Mouse (Mus musculus) G1E-ER4 (cell line): ENCODE results near the gene Hpse2. TPM values are rescaled to one million over a fixed set of nuclear protein-coding genes. Genes with fewer than 3 reads are reported as not detected.

ENCODE experiments used
- GATA1 ChIP-seq: IDR thresholded peaks from one replicate; pipeline ENCODE4 v1.8.0; 2012; ENCODE audit warnings: low read length, inconsistent platforms
- polyA plus RNA-seq: library from polyadenylated mRNA; stranded (reverse); fragments of >175 nt; gene quantifications from 2 replicates; pipeline ENCODE4 v1.2.3, GENCODE M21; 2012

Gene Hpse2
- polyA plus RNA-seq, 1 experiment: not detected

DNA sequence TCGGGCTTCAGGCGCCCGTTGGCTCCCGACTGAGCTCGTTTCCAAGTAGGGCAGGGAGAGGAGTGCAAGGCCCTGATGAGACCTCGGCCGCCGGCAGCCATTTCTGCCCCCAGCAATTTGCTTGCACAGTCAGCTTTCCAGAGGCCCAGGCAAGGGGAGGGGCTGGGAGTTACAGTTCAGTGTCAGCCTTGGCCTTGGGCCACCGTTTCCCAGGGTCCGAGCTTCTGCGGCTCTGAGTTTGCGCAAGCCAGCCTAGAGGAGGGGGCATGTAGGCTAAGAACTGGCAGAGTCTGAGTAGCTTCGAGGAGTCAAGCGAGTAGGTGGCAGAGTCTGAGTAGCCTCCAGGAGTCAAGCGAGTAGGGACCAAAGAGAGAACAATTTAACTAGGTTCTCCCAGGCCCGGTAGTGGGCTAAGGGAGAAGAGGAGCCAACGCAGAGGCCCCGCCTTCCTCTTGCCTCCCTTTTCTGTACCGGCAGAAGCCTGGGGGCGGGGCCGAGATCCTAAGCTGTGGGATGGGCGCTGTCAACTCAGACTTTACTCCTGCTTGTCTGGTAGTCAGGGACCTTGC is 635.7 kb downstream of the Hpse2 start, which contains the start of gene Pyroxd2:
TSS of gene Pyroxd2 (minus strand) at position 413 of the 569 bp plus-strand sequence.
- TF ChIP-seq GATA1: no peak

DNA sequence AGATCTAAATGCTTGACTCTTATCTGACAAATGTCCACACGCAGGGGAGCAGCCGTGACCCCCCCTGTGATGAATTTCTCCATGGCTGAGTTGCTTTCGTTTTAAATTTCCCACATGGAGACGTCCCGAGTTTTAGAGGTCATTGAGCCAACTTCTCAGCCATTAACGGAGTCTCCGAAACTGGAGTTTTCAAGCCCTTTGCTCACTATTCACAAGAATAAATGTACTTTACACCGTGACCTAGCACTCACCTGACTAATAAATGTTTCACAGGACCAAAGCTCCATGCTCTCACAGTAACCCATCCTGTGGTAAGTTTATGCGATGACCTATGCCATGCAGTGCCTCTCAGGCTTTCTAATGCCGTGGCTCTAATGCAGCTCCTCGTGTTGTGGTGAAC is 638.0 kb downstream of the Hpse2 start:
- TF ChIP-seq GATA1: no peak

DNA sequence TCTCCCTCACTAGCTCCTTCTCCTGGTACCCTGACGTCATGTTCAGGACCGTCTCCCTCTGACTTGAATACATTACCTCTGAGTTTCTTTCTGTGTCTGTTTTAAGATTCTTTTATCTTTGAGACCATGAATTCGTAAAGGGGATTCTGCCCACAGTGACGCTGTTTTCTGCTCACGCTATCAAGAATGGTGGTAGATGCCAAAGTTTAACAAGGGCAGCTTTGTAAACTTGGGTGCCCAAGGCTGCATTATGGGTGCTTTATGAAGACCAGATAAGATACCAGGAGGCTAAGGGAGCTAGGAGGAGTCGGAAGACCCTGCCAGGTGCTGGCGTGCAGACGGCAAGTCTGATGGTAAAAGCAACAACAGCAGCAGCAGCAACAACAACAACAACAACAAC is 641.5 kb downstream of the Hpse2 start:
- TF ChIP-seq GATA1: no peak

DNA sequence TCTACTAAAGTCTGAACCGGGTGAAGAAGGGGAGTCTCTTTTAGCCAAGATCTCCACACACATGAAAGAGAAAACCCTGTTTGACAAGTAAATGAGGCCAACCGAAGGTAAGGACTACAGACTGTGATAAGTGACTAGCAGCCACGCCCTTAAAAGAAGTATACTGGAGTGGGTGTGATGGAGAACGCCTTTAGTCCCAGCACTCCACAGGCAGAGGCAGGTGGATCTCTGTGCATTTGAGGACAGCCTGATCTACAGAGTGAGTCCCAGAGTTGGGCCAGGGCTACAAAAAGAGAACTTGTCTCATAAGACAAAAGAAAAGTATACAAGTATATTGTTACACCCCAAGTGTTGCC is 642.3 kb downstream of the Hpse2 start:
- TF ChIP-seq GATA1: no peak

DNA sequence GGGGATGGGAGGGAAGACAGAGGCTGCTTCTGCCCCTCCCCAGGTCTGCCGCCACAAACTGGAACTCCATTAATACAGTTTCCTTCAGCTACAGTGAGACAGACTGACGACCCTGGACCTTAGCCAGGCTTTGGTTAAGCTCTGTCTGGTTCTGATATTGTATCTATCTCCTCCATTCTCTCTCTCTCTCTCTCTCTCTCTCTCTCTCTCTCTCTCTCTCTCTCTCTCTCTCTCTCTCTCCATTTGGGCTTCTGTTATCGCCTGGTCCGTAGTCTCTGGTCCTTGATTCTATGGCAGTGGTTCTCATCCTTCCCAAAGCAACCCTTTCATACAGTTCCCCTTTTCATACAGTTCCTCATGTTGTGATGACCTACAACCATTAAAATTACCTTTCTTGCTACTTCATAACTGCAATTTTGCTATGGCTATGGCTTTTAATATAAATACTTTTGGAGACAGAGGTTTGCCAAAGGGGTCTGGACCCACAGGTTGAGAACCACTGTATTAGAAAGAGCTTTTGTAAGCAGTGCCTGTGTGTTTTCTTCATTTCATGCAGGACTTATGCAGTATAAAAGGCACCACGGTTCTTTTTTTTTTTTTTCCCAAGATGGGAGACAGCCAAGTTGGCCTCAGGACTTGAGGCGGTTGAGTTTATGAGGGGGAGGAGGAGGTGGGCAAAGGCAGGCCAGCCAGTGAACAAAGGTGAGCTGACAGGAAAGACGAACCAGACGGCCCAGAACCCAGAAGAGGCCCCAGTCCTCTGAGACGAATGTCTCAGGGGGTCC is 642.9 kb downstream of the Hpse2 start:
- TF ChIP-seq GATA1: no peak

DNA sequence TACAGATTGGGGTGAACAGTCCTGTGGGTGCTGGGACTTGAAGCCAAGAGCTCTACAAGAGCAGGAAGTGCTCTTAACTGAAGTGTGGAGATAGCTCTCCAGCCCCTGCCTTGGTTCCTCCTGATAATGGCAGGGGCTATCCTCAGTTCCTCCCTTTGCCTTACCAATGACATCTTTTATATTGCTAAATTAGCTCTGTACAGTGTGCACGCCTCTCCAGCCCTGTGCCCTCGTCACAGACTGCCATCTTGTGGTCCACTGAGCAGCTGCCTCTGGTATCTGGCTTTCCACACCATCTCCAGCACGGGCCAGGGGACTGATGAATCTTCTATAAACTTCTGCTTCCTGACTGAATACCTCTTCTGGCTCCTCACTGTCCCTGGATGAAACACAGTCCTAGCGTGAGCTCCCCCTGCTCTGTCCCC is 644.0 kb downstream of the Hpse2 start:
- TF ChIP-seq GATA1: no peak

DNA sequence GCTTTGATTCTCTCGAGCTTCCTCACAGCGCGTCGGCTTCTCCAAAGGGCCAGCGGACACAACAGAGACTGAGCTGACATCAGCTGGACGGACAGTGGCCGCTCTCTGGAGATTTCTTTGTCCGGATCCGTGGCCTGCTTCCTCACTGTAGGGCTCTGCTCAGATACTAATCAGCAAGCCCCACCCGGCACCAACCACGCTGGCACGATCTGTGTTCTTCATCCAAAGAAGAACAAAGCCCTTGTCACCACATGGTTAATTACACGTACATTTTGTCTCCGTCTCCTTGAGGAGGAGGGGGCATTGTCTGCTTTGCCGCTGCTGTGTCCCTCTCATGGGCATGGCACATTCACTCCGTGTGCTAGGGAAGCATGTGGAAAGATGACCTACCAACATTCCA is 644.9 kb downstream of the Hpse2 start:
- TF ChIP-seq GATA1: no peak

DNA sequence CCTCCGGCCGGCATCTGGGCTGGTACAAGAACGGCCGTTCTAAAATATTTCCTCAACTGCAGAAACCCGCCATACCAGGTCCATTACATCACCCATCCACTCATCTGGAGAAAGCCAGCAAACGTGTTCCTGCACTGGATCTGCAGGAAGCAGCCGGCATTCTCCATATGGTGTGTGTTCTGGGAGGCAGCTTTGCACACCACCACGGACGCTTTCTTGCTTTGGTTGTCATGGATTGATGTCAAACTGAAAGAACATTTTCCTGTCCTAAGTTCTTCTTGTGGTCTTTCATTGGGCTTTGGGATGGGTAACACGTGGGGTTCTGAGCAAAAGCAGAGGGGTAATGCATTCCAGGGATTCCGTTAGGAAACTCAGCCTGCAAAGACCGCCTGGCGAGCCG is 646.3 kb downstream of the Hpse2 start:
- no peak for TF ChIP-seq GATA1

DNA sequence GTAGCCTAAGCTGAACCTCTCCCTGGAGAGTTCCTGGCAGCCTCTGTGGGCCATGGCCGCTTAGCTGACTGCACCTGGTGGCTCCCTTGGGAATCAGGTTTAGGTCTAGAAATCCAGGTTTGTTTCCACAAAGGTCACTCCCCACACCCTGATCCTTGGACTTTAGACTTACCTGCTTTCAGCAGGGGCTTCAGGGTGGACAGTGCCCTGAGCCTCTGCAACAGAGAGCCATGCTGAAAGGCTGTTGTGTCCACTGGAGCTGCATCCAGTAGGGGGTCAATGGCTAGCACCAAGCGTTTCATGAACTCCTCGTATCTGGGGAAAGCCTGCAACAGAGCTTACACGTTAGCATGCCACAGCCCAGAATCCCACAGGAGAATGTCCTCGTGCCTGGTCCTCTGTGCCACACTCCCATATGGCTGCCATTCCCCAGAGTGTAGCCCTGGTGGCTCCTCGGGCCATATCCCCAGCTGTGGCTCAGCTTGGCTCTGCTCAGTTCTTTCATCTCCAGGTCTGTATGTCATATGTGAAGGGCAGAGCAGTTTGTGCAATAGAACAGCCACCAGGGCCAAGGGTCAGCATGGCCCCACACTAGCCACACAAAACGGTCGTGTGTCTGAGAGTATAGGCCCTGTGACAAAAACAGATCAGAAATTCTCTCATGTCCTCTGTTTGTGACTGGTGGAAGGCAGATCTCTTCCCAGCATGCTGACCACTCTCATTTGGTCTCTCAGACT is 647.8 kb downstream of the Hpse2 start:
- no peak for TF ChIP-seq GATA1

DNA sequence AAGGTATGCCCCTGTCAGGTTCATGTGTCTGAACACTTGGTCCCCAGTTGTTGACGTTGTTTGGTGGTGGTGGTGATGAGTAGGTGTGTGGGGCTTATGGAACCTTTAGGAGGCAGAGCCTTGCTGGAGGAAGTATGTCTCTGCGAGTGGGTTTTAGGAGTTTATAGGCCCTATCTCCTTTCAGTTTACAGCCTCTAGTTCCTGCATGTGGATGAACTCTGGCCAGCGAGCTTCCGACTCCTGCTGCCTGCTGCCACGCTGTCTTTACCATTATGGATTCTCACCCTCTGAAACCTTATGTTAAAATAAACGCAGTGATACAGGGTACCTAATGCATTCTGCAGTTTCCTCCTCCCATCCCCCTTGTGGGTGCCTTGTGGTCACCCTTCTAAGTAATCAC is 648.4 kb downstream of the Hpse2 start:
- TF ChIP-seq GATA1: no peak

DNA sequence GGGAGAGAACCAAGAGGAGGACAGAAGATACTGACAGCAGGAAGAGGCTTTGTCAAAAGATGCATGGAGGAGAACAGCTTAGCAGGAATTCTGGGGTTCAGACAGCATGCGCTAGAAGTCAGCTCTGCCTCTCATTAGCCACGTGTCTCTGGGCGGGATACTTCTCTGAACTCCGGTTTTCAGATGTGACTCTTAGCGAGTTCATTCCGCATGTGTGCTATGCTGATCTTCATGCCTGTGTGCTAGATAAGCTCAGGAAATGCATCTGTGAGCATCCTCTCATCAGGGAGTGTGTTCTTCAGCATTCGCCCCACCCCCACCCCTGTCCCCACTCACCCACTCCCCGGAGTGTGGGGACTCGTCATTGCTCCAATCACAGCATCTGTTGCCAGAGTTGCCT is 650.4 kb downstream of the Hpse2 start:
- TF ChIP-seq GATA1: no peak

Other genes with a start within 250 kb of the Hpse2 start
- gene Cnnm1, start 52.1 kb upstream of the Hpse2 start, polyA plus RNA-seq: 7.2 and 8.3 TPM in 2 replicates
- 7.6 and 9.5 TPM in 2 replicates for gene Got1, start 136.2 kb upstream of the Hpse2 start, polyA plus RNA-seq
- gene Nkx2-3, start 224.0 kb upstream of the Hpse2 start, polyA plus RNA-seq: not detected in 2 replicates